Comparison of ENCODE assay signal across 9 mouse cellular contexts in the genomic region with DNA sequence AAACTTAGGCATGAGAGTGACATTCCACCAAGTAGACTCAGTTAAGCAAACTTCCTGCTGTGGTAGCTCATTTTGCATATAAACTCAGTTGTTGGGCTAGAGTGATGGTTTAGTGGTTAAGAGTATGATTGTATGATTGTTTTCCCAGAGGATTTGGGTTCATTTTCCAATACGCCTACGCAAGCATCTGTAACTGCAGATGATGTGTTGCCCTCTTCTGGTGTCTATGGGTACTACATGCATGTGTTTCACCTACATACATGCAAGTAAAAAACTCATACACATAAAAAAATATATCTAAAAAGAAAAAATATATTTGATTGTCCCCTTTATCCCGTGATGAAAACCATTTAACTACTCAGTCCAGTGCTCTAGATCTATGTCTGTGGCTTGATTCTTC.
A peak's percentile ranks its signal among the peaks of the same experiment; 100 is the strongest.
DNase-seq lines count a peak whose midpoint lies in the region; ATAC-seq and TF ChIP-seq lines count a peak whose summit lies in the region.
"Had no signal": no experiment of that assay in that cellular context is flagged by ENCODE, and none has a peak within 500 bp of the region (broad histone marks: within the 10 kb centered on the region; RNA-seq: fewer than 3 reads in every experiment).

No protein-coding gene starts in this region.

- no peak overlapping the region for H3K4me3 ChIP-seq in kidney, postnatal 0 days (replicated peaks; ENCODE audit: low read depth, low read length)
- H3K4me3 ChIP-seq in midbrain, embryonic 14.5 days (replicated peaks; ENCODE audit: low read depth, low read length) = no peak overlapping the region
- no peak overlapping the region for H3K4me3 ChIP-seq in midbrain, embryonic 16.5 days (ENCODE audit: low read depth, low read length)

- no peaks in the 10 kb centered on the region for H3K27me3 ChIP-seq in kidney, postnatal 0 days (ENCODE audit: insufficient read depth, low read length)
- H3K27me3 ChIP-seq in midbrain, embryonic 14.5 days (ENCODE audit: control insufficient read depth, insufficient read depth, low read length) = no peaks in the 10 kb centered on the region
- H3K27me3 ChIP-seq in midbrain, embryonic 16.5 days (ENCODE audit: control insufficient read depth, insufficient read depth, low read depth, low read length) = no peaks in the 10 kb centered on the region
- H3K27me3 ChIP-seq in splenic B cell, adult 2 months (ENCODE audit: control insufficient read depth, insufficient read depth, low read length, poor library complexity, severe bottlenecking) = no peaks in the 10 kb centered on the region

- peak; percentile 58 for TF ChIP-seq CTCF in kidney, postnatal 0 days (IDR thresholded peaks at IDR 0.05; ENCODE audit: low read depth)

- no peaks in the 10 kb centered on the region for H3K4me1 ChIP-seq in kidney, postnatal 0 days (replicated peaks; ENCODE audit: insufficient read depth, low read length)
- H3K4me1 ChIP-seq in midbrain, embryonic 14.5 days (ENCODE audit: control insufficient read depth, insufficient read depth, low read length) = no peaks in the 10 kb centered on the region
- no peaks in the 10 kb centered on the region for H3K4me1 ChIP-seq in midbrain, embryonic 16.5 days (ENCODE audit: control insufficient read depth, insufficient read depth, low read length)

- no peak overlapping the region for H3K4me2 ChIP-seq in kidney, postnatal 0 days (ENCODE audit: low read length)
- no peak overlapping the region for H3K4me2 ChIP-seq in midbrain, embryonic 14.5 days (ENCODE audit: low read length)
- H3K4me2 ChIP-seq in midbrain, embryonic 16.5 days (ENCODE audit: low read length) = no peak overlapping the region

- WGBS in kidney, postnatal 0 days = 56% methylated on average over 3 of the region's 3 CpGs
- WGBS in midbrain, embryonic 14.5 days = 45% methylated on average over 3 of the region's 3 CpGs
- 40% methylated on average over 3 of the region's 3 CpGs for WGBS in midbrain, embryonic 16.5 days

- H3K9me3 ChIP-seq in kidney, postnatal 0 days (replicated peaks; ENCODE audit: low read length) = no peaks in the 10 kb centered on the region
- no peaks in the 10 kb centered on the region for H3K9me3 ChIP-seq in midbrain, embryonic 14.5 days (ENCODE audit: control insufficient read depth, low read length)
- H3K9me3 ChIP-seq in midbrain, embryonic 16.5 days (replicated peaks; ENCODE audit: control insufficient read depth, low read length, poor library complexity, severe bottlenecking) = no peaks in the 10 kb centered on the region

- peak; percentile 3 for DNase-seq in adrenal gland, postnatal 10 days
- DNase-seq in adrenal gland, postnatal 25 days = no peak
- DNase-seq in kidney, postnatal 0 days (ENCODE audit: low spot score) = no peak
- DNase-seq in kidney, postnatal 4 days = no peak
- DNase-seq in midbrain, embryonic 14.5 days = peak; percentile 22
- peak; percentile 32 for DNase-seq in splenic B cell, adult 2 months (ENCODE audit: low read depth, low spot score)
- DNase-seq in adrenal gland, adult 2 months = no peak

- H3K27ac ChIP-seq in kidney, postnatal 0 days = no peak overlapping the region
- no peak overlapping the region for H3K27ac ChIP-seq in midbrain, embryonic 14.5 days (replicated peaks; ENCODE audit: low read depth, low read length)
- no peak overlapping the region for H3K27ac ChIP-seq in midbrain, embryonic 16.5 days (ENCODE audit: low read length)

- no peak overlapping the region for H3K9ac ChIP-seq in kidney, postnatal 0 days (ENCODE audit: low read depth, low read length)
- H3K9ac ChIP-seq in midbrain, embryonic 14.5 days (replicated peaks; ENCODE audit: low read length) = no peak overlapping the region
- H3K9ac ChIP-seq in midbrain, embryonic 16.5 days (ENCODE audit: low read depth, low read length) = no peak overlapping the region

- no peak for ATAC-seq in kidney, postnatal 0 days (replicated peaks; ENCODE audit: low FRiP score, low read depth)
- ATAC-seq in midbrain, embryonic 14.5 days (ENCODE audit: low FRiP score, low TSS enrichment) = no peak
- ATAC-seq in midbrain, embryonic 16.5 days = no peak
- ATAC-seq: hindbrain, embryonic 16.5 days had no signal

- no peaks in the 10 kb centered on the region for H3K36me3 ChIP-seq in kidney, postnatal 0 days (ENCODE audit: insufficient read depth, low read length)
- no peaks in the 10 kb centered on the region for H3K36me3 ChIP-seq in midbrain, embryonic 14.5 days (ENCODE audit: control insufficient read depth, insufficient read depth, low read length)
- H3K36me3 ChIP-seq in midbrain, embryonic 16.5 days (ENCODE audit: control insufficient read depth, insufficient read depth, low read length) = no peaks in the 10 kb centered on the region
- no peaks in the 10 kb centered on the region for H3K36me3 ChIP-seq in splenic B cell, adult 2 months (ENCODE audit: control insufficient read depth, insufficient read depth, low read length, poor library complexity, severe bottlenecking)

Comparison
In these comparisons a context has a peak if more than half of its experiments do, and no peak if none do; other contexts are left out.
1. DNase-seq: peak in adrenal gland, postnatal 10 days (single experiment), midbrain, embryonic 14.5 days (single experiment) and splenic B cell, adult 2 months (single experiment); none in adrenal gland, postnatal 25 days (single experiment), kidney, postnatal 0 days (single experiment), kidney, postnatal 4 days (0 of 2) and adrenal gland, adult 2 months (single experiment).